13 mouse cellular contexts compared by ENCODE assay signal in genomic region chr13:38938433-38938832, GRCm38 (mm10).
"Had no signal": no experiment of that assay in that cellular context is flagged by ENCODE, and none has a peak within 500 bp of the region (broad histone marks: within the 10 kb centered on the region; RNA-seq: fewer than 3 reads in every experiment).

No protein-coding gene starts in this region.

- ATAC-seq: liver, postnatal 0 days; midbrain, embryonic 15.5 days had no signal

- DNase-seq: kidney, adult 18-20 months; kidney, adult 9 months; kidney, postnatal 14 days; kidney, postnatal 4 days; left cerebral cortex, postnatal 4 days; liver, postnatal 0 days; lung, postnatal 10 days; lung, postnatal 36 days; retina, postnatal 1 day; right cerebral cortex, postnatal 25 days; spleen, adult 18-20 months; thymus, postnatal 25 days had no signal
